Mouse (Mus musculus): ENCODE results near the gene Cspg4.

DNA sequence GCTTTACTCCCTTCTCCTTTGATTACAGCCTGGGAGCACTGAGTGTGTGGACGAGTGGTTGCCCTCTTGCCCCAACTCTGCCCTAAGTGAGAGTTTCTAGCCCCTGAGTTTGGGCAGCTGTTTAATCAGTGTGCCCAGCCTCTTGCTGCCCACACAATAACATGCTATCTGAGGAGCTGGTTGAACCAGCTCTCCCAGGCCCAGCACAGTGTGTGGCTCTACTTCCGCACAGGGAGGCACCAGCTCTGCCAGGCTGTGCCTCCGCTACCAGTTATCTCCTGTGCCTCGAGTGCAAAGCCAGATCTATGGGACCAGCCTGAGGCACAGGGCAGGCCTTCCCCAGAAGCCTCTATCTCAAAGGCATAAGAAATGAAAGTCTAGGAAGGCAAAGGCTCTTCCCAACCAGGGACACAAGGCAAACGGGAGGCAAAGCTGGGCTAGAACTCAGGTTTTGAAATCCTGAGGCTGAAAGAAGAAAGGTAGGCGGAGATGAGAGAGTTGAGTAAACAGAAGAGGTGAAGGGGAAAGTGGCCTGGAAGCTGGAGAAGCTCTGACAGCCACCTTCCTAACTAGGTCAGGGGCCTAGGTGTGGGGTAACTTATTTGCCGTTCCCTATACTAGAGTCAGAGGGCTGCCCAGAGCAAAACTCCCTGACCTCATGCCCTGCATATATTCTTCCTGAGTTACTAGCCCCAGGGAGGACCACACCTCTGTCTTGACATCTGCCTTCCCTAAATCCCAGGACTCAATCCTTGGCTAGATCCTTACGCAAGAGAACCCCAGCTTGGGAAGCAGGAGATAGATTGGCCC, 59.2 kb downstream of the Cspg4 start:
- no peak for TF ChIP-seq EP300 (IDR thresholded peaks at IDR 0.05; ENCODE audit: low read depth)
- TF ChIP-seq CTCF (IDR thresholded peaks at IDR 0.05; ENCODE audit: low read depth), result no peak
